Mouse (Mus musculus) hematopoietic stem cell, adult 5-6 weeks (primary cell): ENCODE results near the gene Cebpz. TPM values are rescaled to one million over a fixed set of nuclear protein-coding genes. Genes with fewer than 3 reads are reported as not detected.

ENCODE experiments used
- ATAC-seq, 2 experiments: fragments of 125-278 bp in 1 of 2; replicated peaks in 1 of 2; 2 replicates each; pipeline ENCODE4 v1.8.0; 2016 to 2017; ENCODE audit warnings: inconsistent platforms in 2 of 2, mild to moderate bottlenecking in 2 of 2, moderate number of reproducible peaks in 2 of 2, low read depth in 1 of 2, moderate TSS enrichment in 1 of 2; ENCODE audit not compliant: low FRiP score in 2 of 2, poor library complexity in 2 of 2, severe bottlenecking in 2 of 2, insufficient read depth in 1 of 2, low TSS enrichment in 1 of 2
- total RNA-seq: library from RNA; stranded (forward); fragments of 172-1452, 232-1000 nt; gene quantifications from 2 replicates; pipeline ENCODE4 v1.2.3, GENCODE M21; 2017

Cebpz gene
- 157 and 297 TPM in 2 replicates for total RNA-seq

DNA sequence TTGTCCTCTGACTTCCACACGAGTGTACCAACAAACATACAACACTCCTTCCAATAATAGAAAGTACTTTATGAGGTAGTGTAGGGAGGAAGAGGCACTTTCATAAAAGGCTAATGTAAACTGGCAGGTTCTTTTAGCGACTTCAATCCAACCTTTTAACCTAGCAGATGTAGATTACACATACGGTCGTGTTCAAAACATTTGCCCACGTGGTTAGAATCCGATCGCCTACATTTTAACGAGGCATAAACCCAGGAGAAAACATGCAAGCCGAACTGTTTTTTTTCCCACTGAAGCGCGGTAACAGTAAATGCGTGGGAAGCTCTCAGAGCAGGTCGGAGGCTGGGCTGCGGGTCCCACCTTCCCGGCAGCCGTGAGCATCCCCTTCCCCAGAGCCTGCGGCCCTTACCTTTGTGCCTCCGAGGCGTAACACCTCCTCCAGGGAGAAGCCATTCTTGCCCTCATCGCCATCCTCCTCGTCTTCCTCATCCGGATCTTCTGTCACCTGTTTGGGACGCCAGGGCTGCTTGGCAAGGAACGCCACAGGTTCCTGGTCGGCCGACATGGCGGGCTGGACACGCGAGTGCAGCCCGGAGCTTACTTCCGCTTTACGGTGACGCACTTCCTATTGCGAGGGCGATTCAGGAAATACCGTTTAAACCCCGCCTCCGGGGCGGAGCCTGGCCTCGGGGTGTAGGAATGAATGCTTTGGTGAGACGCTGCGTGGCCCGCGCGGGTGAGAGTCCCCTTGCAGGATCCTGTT lies at the start of gene Cebpz, which contains the start of gene Ndufaf7:
Gene Cebpz, minus strand, starts transcription at position 601 of the 763 bp plus-strand sequence.
Gene Ndufaf7, plus strand, starts transcription at position 671 of the 763 bp plus-strand sequence.
- peak; percentile 97 to 99 for ATAC-seq

DNA sequence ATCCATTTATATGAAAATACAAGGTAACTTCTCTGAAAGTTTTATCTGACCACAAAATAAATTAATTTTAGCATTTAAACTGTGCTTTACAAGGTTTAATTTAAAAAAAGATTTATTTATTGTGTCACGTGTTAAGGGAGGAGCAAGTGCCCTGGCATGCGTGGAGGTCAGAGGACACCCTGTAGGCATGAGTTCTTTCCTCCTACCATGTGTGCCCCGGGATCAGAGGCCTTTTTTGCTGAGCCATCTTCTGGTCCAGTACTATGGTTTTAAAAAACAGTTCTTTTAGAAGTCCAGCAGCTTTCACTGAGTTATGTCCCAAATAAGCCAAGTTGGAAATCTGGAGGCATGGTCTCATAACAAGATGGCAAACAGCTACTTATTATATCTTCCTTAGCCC lies 46.9 kb upstream of the Cebpz start:
- no peak for ATAC-seq

DNA sequence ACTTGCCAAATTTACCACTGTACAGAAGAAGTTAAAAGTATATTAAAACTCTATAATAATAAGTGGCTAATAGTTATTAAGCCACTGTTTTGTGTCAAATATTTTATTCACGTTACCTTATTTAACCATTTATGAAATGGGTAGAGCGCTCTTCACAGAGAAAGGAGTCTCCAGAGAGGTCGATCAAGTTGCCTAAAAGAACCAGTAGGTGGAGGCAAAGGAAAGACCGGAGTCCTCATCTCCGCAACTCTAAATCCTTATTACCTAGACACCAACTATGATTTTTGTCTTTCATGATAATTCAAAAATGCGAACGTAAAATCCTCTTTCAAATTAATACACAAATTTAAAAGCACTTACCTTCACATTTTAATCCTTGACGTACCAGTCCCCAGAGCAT lies 46.3 kb upstream of the Cebpz start:
- no peak for ATAC-seq

DNA sequence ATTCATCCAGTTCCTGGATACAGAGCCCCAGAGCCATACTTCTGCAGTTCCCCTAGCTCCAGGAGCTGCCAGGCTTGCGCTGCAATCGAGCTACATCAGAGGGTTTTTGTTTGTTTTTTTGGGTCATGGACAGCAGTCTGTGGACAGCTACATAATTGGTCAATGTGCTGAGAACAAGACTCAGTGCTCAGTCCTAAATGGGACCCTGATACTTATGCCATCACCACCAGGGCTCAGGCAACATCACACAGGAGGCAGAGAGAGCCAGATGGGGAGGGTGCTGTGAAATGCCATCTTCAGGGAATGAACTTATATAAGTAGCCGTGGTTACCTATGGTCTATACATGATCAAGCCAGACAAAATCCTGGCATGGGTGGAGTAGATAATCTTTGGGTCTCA lies 31.6 kb upstream of the Cebpz start:
- ATAC-seq = no peak

DNA sequence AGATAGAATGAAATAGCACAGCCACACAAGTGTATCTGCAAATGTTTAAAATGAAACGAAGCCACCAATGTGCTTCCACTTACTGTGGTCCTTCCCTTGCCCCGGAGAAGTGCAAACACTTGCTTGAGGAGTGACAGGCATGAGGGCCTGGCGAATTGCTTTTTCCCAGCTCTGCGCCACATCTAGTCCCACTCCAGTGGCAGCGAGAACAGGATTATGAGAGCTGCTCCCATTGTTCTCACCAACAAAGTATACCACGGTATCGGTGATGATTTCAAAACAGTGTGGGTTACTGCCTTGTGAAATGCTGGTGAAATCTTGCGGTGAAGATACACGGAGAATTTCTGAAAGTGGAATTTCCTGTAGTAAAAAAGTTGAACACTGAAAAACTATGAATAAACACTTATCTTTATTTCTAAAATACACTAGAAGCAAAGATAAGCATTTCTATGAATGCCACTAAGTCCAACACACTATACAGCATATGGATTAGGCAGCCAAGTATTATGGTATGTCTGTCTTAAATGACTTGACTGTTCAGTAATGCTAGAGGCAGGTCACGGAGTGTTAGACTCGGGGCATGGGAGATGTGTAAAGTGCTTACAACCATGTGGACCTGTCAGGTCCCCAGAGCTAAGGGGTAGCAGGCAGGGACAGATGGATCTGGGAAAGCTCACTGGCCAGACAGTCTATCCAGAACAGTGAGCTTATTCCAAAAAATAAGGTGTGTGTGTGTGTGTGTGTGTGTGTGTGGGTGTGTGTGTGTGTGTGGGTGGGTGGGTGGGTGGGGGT lies 29.4 kb upstream of the Cebpz start:
- ATAC-seq = peak in 1 of 2 experiments; percentile 56; a peak in 1 of 4 replicates

DNA sequence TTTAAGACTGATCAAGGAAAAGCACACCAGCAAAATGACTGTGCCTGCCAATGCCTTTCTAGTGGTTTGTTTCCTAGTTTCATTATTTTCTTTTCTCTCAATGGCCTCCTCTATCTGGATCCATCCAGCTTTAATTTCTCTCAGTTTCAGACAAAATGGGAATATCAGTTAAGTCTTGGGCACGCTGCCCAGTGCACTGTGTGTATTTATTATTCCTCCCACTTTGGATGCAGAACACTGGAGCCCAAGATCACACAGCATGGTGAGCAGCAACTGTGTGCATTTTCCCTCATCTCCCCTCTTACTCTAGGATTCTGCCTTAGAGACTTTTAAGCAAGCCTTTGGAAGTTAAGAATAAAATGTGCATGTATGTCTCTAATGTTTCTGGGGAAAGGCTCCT lies 27.5 kb upstream of the Cebpz start:
- no peak for ATAC-seq

DNA sequence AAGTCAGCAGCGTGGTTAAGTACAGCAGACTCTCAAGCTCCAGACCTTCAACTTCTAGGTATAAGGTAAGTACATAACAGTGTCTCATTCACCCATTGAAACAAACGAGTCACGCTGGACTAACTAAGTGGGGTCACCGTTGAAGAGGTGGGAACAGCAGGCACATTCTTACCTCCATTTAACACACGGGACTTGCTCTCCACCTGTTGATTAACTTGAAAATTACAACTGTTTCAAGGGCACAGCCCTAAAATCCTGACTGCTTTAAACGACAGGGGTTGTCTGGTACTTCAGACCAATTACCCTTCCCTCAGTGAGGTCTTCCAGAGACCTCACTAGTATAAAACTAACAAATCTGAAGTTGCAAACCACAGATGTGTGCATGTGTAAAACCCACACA lies 22.6 kb upstream of the Cebpz start:
- ATAC-seq = no peak

DNA sequence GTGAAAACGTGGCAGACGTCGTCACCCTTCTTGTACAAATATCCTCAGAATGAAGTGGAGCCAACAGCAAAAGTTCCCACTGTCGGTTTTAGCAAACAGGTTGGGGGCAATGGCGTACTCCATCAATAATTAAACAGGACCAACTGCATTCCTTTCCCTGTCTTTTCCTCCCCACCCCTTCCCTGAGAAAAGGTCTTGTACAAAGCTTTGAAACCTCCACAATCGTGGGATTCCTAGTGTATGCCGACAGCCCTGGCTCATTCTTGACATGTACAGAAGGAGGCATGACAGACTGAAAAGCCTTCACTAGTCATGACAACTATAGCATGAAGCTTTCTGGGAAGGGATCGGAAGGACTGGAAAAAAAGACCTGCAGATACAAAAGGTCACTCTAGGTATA lies 16.4 kb upstream of the Cebpz start:
- no peak for ATAC-seq

DNA sequence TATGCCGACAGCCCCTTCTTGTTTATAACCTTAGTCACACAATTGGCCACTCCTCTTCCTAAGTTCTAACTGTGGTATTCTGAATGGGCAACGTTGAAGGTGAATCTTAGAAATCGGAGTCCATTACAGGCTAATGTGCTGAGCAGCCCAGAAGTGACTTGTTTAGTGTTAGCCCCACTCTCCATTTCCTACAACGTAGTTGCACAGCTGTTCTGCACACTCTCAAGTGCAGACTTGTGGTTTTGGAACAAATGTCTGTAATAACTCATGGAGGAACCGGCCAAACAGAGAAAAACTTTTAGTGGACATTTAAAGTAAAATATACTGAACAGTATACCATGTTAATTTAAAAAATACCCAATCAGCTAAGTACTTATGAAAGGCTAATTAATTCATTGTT lies 15.2 kb upstream of the Cebpz start:
- no peak for ATAC-seq

DNA sequence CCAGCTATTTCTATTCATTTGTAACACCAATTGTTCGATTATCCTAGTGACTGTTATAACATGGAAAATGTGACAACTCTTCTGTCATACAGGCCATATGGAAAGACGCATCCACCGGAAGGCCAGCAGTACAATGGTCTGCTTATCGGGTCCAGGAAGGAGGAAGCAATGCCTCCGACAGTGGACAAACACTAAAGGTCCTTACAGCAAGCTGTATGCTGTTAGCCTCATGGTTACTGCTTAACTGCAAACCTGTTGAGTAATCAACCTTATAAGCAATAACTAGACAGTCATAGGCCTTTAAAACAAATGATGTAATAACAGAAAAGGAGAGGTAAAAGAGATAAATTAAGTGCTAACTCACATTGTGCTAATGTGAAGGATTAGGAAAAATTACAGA lies 14.4 kb upstream of the Cebpz start:
- ATAC-seq = no peak

DNA sequence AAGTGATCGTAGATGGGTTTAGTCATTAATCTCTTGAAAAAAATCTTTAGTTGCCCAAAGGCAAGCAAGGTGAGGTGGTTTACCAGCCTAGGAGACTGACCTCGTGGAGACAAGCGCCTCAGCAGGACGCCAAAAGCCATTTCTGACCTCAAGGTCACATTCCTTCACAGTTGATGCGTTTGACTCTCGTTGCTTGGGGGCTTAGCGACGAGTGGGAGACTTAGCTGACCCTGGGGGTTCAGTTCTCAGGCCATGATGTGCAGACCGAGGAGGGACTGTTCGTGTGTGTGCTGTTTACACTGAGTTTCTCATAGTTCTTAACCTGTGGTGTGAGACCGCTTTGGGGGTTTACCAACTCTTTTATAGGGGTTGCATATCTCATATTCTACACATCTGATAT lies 5.7 kb upstream of the Cebpz start:
- ATAC-seq = no peak; a peak in 1 of 4 replicates

DNA sequence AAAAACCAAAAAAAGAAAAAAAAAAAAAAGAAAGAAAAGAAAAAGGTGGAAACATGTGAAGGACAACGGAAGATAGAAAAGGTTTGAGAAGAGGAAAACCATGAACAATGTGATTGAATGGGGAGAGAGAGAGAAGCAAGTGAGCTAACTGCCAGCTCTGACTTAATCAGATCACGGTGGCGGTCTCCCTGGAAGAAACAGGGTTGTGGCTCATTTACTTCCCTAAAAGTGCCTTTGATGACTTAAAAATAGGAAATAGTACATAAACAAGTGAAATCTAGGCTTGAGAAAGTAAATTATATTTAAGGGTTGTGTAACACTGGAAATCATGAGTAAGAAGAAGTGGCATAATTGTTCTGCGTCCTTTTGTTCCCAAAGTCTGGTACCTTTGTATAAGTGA lies 2.1 kb upstream of the Cebpz start:
- ATAC-seq = peak in 1 of 2 experiments; percentile 27; a peak in 1 of 4 replicates

DNA sequence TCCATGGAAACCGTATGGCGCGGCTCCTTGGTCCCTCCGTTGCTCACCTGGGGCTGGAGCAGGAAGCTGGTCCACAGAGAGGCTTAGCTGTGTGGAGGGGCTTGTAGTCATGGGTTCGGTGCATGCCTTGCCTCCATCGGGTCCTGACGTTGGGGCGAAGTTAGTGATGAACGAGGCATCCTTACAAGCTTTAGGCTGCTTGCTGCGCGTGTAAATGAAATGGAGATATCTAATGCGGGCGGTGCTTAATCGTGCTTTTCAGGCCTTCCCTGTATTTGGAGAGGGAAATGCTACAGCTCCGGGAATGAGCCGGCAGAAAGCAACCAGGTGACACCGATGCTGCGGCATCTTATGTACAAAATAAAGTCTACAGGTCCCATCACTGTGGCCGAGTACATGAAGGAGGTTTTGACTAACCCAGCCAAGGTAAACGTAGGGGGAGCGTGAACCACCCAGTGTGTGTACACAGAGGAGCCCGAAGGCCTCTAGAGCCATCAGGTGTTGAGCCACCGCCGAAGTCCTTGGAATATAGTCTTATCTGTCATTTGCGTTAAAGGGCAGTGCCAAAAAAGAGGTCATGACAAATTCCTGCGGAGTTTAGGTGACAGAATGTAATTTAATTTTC lies 475 bp upstream of the Cebpz start:
- ATAC-seq = no peak

DNA sequence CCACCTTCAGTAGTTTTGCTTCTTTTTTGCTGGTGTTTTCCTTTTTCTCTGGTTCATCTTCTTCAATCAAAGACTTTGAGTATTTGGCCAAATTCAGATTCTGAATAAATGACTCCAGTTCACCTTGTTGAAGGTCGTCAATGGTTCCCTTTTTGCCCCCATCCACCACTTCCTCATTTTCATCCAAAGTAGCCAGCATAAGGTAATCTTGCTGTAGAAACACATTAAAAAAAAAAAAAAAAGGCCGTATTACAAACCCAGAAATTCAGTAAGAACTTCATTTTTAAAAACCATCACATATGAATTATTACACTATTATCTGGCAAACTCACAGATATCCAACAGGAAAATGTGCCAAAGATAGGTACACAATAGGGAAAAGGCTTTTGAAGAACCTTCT lies 1.0 kb downstream of the Cebpz start:
- no peak for ATAC-seq

DNA sequence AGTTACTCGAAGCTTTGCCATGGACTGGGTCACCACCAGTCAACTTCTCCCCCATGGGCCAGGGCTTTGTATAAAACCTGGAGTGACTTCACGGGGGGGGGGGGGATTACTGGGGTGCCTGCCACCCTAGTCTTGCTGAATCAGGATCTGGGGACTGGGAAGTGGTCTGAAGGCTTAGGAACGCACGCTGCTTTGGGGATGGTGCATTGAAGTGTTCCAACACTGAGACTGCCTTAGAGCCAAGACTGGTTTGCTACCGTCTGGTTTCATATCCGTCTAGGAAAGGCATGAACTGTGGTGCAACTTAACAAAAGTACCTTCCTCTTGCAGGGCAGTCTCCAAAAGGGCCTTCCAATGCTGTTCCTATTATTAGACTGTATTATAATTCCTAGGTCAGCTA lies 19.2 kb downstream of the Cebpz start:
- no peak for ATAC-seq

DNA sequence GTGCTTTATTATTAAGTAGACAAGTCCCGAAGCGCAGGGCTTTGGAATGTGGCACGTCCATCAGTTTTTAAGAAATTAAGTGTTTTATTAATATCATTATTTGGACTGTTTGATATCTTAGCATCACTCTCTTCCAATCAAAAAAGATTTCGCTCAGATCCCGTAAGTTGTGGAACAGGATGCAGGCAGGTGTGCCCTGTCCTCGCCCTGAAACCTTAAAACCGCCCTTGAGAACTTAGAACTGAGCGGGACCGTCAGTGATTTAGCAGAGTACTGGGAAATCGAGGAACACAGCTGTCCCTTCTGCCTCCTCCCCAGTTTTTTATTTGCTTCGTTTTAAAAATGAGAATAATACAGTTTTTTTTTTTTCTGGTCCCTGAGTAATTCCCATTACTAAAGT lies 20.0 kb downstream of the Cebpz start:
- ATAC-seq = no peak

DNA sequence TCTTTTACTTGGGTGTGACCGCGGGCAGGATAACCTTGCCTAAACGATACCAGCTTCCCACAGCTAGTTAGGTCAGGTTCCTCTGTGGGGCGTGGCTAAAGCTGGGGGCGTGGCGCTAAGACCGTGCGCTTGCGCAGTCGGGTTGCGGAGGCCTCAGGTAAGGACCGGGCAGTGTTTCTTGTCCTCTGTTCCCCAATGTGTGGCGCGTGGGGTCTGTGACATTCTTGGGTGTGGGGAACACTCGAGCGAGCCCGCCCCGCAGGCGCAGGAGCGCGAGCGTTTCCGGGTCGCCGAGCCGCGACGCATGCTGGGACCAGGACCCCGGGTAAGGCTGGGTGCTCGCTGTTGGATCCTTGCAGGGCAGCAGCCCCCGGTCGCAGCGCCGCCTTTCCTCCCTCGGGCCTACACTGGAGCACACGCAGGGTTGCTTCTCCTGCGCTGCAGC lies 20.5 kb downstream of the Cebpz start, which contains the start of gene Cebpzos:
Gene Cebpzos, plus strand, starts transcription at position 132 of the 445 bp plus-strand sequence.
- peak; percentile 90 to 96 for ATAC-seq

DNA sequence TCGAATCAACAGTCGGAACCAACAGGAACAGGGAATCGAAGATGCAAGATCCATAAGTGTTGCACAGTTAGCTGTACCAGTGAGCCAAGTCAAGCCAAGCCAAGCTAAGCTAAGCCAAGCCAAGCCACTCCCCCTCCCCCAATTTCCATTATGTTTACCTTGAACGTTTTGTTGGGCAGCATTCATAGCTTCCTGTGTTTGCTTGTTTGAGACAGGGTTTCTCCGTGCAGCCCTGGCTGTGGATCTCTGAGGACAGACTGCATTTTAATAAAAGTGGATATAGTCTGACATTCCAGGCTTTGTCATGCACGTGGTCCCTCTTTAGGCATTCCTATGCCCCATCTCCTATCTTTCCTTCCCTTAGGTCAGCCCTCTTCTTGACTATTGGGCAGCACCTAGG lies 21.1 kb downstream of the Cebpz start:
- ATAC-seq = no peak
